Mouse (Mus musculus) telencephalon, adult 2 months (tissue): ENCODE results near the gene Itgbl1.

Source experiments
- DNase-seq: peaks from one replicate; pipeline ENCODE4 v3.0.0-alpha.2; 2011; ENCODE audit warnings: low read depth, low spot score

Itgbl1 gene

DNA sequence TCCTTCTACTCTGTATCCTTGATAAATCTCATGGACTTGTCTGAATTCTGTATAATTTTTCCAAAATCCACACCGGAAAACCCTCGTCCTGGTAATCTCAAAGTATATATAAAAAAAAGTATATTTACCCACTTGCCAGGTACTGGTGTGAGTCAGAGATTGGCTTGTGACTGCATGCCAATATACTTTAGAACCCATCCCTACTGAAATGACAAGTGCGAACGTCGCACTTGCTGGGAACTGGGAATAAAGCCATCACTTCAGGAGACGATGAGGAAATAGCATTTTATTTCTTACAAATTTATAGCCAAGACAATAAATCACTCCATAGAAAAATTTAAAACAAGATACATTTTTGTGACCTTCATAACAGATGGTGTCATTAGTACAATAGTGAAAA, 308.2 kb downstream of the Itgbl1 start:
- DNase-seq = no peak

- peak; percentile 43 for DNase-seq
These were observed 330.9 kb downstream of the Itgbl1 start for GRCm38 (mm10) chr14:123990591-123991195.
